Mouse (Mus musculus) forebrain, embryonic 14.5 days (tissue): ENCODE data around the gene Pgm5. TPM values are rescaled to one million over a fixed set of nuclear protein-coding genes. Genes with fewer than 3 reads are reported as not detected.

Source experiments
- ATAC-seq: fragments of 200-750 bp; cut with Nextera tagmentation; 2 replicates; pipeline ENCODE4 v1.8.0; 2017; ENCODE audit warnings: mild to moderate bottlenecking, moderate library complexity
- DNase-seq: peaks from one replicate; pipeline ENCODE4 v3.0.0-alpha.2; 2015; ENCODE audit warnings: low spot score
- H3K27ac ChIP-seq: fragments of 300-500 bp; sonication (generic); 2 replicates; pipeline ENCODE4 v1.5.1; 2014; ENCODE audit warnings: low read depth, mild to moderate bottlenecking, control low read depth, low read length, moderate library complexity
- H3K27me3 ChIP-seq: fragments of 300-500 bp; sonication (generic); replicated peaks from 2 replicates; pipeline ENCODE4 v1.6.1; 2014; ENCODE audit warnings: low read length, control low read depth, mixed read lengths; ENCODE audit not compliant: control insufficient read depth, insufficient read depth
- H3K36me3 ChIP-seq: fragments of 300-500 bp; sonication (generic); 2 replicates; pipeline ENCODE4 v1.6.1; 2014; ENCODE audit warnings: low read length, control low read depth; ENCODE audit not compliant: control insufficient read depth, insufficient read depth
- H3K4me1 ChIP-seq: fragments of 300-500 bp; sonication (generic); 2 replicates; pipeline ENCODE4 v1.6.1; 2014; ENCODE audit warnings: antibody characterized with exemption, low read length, control low read depth; ENCODE audit not compliant: control insufficient read depth, insufficient read depth
- H3K4me2 ChIP-seq: fragments of 300-500 bp; sonication (generic); 2 replicates; pipeline ENCODE4 v1.6.1; 2014; ENCODE audit warnings: mild to moderate bottlenecking, control low read depth, low read length
- H3K4me3 ChIP-seq: fragments of 300-500 bp; sonication (generic); 2 replicates; pipeline ENCODE4 v1.5.1; 2014; ENCODE audit warnings: low read depth, low read length, control low read depth
- H3K9ac ChIP-seq: fragments of 300-500 bp; sonication (generic); 2 replicates; pipeline ENCODE4 v1.6.1; 2014; ENCODE audit warnings: mild to moderate bottlenecking, low read length, control low read depth, moderate library complexity
- H3K9me3 ChIP-seq: fragments of 300-500 bp; sonication (generic); replicated peaks from 2 replicates; pipeline ENCODE4 v1.6.1; 2016; ENCODE audit warnings: low read length, control low read depth, mixed read lengths; ENCODE audit not compliant: control insufficient read depth
- WGBS: fragments of 180-500 bp; shearing (Covaris S2); extraction: QIAGEN DNeasy Blood & Tissue Kit; methylation state at CpG from one replicate; pipeline ENCODE4 v1.1.7; 2014; 5-methylcytosine and 5-hydroxymethylcytosine counted together
- polyA plus RNA-seq: library from polyadenylated mRNA; unstranded; fragments of >200 nt; fragmentation: Nextera tagmentation; extraction: Ambion mirVana; gene quantifications from 2 replicates; pipeline ENCODE4 v1.2.1, GENCODE M21; 2014

Pgm5 gene
- polyA plus RNA-seq, 1 experiment from 2014 or later: 0.25 TPM

DNA sequence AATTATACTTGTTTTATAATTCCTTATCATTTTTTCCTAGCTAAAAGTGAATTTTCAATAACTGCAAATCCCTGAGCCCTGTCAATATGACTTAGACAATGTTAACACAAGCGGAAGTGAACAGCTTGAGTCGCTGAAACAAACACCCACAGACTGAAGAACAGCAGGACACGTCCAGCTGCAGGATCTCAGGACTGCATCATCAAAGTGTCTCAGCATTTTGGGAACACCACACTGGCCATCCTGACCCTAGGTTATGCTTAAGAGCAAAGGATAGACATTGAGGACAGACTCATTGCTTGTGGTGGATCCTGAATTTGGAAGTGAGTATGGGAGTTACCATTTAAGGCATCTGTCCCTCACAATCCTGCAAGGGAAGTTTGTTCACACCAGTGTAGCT lies 162.5 kb downstream of the Pgm5 start:
- no peak overlapping the region for H3K4me2 ChIP-seq
- ATAC-seq (no peak), DNase-seq (no peak)
- H3K9me3 ChIP-seq: no peaks in the 10 kb centered on the region
- H3K4me1 ChIP-seq: no peaks in the 10 kb centered on the region
- no peak overlapping the region for H3K27ac ChIP-seq
- 88% methylated on average over 3 of the region's 3 CpGs for WGBS
- H3K27me3 ChIP-seq: no peaks in the 10 kb centered on the region
- H3K4me3 ChIP-seq: no peak overlapping the region
- H3K9ac ChIP-seq: no peak overlapping the region
- H3K36me3 ChIP-seq: no peaks in the 10 kb centered on the region

GRCm38 (mm10) chr19:24698651-24699050 lies 163.0 kb downstream of the Pgm5 start:
- WGBS: 81% methylated on average over 5 of the region's 5 CpGs
- H3K4me2 ChIP-seq: no peak overlapping the region
- H3K9ac ChIP-seq: no peak overlapping the region
- no peaks in the 10 kb centered on the region for H3K9me3 ChIP-seq
- no peaks in the 10 kb centered on the region for H3K27me3 ChIP-seq
- no peak overlapping the region for H3K27ac ChIP-seq
- DNase-seq: no peak
- H3K4me1 ChIP-seq: no peaks in the 10 kb centered on the region
- no peak for ATAC-seq
- no peak overlapping the region for H3K4me3 ChIP-seq
- H3K36me3 ChIP-seq: no peaks in the 10 kb centered on the region

GRCm38 (mm10) chr19:24697946-24698345 lies 163.7 kb downstream of the Pgm5 start:
- 17% methylated on average over 1 of the region's 1 CpGs for WGBS
- no peaks in the 10 kb centered on the region for H3K36me3 ChIP-seq
- no peak overlapping the region for H3K4me2 ChIP-seq
- H3K27ac ChIP-seq: no peak overlapping the region
- no peak overlapping the region for H3K4me3 ChIP-seq
- no peaks in the 10 kb centered on the region for H3K4me1 ChIP-seq
- no peaks in the 10 kb centered on the region for H3K9me3 ChIP-seq
- no peak overlapping the region for H3K9ac ChIP-seq
- no peaks in the 10 kb centered on the region for H3K27me3 ChIP-seq
- ATAC-seq (no peak), DNase-seq (no peak)

GRCm38 (mm10) chr19:24692691-24693090 lies 169.0 kb downstream of the Pgm5 start:
- WGBS: 87% methylated on average over 2 of the region's 2 CpGs
- Histone ChIP-seq H3K27ac (no peak overlapping the region), H3K9me3 (no peaks in the 10 kb centered on the region), H3K9ac (no peak overlapping the region), H3K27me3 (no peaks in the 10 kb centered on the region), H3K36me3 (no peaks in the 10 kb centered on the region), H3K4me2 (no peak overlapping the region), H3K4me3 (no peak overlapping the region), H3K4me1 (no peaks in the 10 kb centered on the region)
- DNase-seq (no peak), ATAC-seq (no peak)

- Histone ChIP-seq H3K27me3 (no peaks in the 10 kb centered on the region), H3K4me3 (no peak overlapping the region), H3K9me3 (no peaks in the 10 kb centered on the region), H3K4me1 (no peaks in the 10 kb centered on the region), H3K9ac (no peak overlapping the region), H3K27ac (no peak overlapping the region), H3K4me2 (no peak overlapping the region), H3K36me3 (no peaks in the 10 kb centered on the region)
- DNase-seq (no peak), ATAC-seq (no peak)
- WGBS: 97% methylated on average over 4 of the region's 4 CpGs
These were observed 172.1 kb downstream of the Pgm5 start for GRCm38 (mm10) chr19:24689531-24689930.

- Histone ChIP-seq H3K4me1 (no peaks in the 10 kb centered on the region), H3K9ac (no peak overlapping the region), H3K27ac (no peak overlapping the region), H3K9me3 (no peaks in the 10 kb centered on the region), H3K27me3 (no peaks in the 10 kb centered on the region), H3K4me3 (no peak overlapping the region), H3K4me2 (no peak overlapping the region), H3K36me3 (no peaks in the 10 kb centered on the region)
- ATAC-seq: no peak
- DNase-seq: no peak
- 87% methylated on average over 6 of the region's 6 CpGs for WGBS
These were observed 173.3 kb downstream of the Pgm5 start for GRCm38 (mm10) chr19:24688327-24688726.

DNA sequence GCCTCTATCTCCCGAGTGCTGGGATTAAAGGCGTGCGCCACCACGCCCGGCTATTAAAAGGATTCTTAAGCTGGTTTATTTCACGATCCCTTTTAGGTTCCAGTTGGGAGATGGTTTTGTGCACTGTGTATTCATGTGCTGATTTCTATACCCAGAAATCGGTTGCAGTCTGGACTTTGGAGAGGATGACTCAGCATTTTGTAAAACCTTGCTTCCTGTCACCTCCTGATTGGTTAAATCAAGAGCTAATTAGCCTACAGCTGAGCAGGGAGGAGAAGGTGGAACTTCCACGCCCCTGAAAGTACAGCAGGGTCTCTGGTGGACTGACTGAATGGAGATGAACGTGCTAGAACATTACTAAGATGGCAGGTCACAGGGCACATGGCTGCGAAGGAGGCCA lies 175.2 kb downstream of the Pgm5 start:
- Histone ChIP-seq H3K27ac (no peak overlapping the region), H3K4me3 (no peak overlapping the region), H3K9me3 (no peaks in the 10 kb centered on the region), H3K4me2 (no peak overlapping the region), H3K9ac (no peak overlapping the region), H3K36me3 (no peaks in the 10 kb centered on the region), H3K27me3 (no peaks in the 10 kb centered on the region), H3K4me1 (no peaks in the 10 kb centered on the region)
- WGBS: 84% methylated on average over 10 of the region's 10 CpGs
- no peak for DNase-seq
- no peak for ATAC-seq

GRCm38 (mm10) chr19:24683016-24683720 lies 178.5 kb downstream of the Pgm5 start:
- H3K27ac ChIP-seq: no peak overlapping the region
- DNase-seq (no peak), ATAC-seq (no peak)
- H3K27me3 ChIP-seq: no peaks in the 10 kb centered on the region
- H3K4me3 ChIP-seq: no peak overlapping the region
- H3K4me2 ChIP-seq: no peak overlapping the region
- H3K4me1 ChIP-seq: no peaks in the 10 kb centered on the region
- H3K9me3 ChIP-seq: no peaks in the 10 kb centered on the region
- H3K9ac ChIP-seq: no peak overlapping the region
- 80% methylated on average over 12 of the region's 12 CpGs for WGBS
- H3K36me3 ChIP-seq: no peaks in the 10 kb centered on the region

DNA sequence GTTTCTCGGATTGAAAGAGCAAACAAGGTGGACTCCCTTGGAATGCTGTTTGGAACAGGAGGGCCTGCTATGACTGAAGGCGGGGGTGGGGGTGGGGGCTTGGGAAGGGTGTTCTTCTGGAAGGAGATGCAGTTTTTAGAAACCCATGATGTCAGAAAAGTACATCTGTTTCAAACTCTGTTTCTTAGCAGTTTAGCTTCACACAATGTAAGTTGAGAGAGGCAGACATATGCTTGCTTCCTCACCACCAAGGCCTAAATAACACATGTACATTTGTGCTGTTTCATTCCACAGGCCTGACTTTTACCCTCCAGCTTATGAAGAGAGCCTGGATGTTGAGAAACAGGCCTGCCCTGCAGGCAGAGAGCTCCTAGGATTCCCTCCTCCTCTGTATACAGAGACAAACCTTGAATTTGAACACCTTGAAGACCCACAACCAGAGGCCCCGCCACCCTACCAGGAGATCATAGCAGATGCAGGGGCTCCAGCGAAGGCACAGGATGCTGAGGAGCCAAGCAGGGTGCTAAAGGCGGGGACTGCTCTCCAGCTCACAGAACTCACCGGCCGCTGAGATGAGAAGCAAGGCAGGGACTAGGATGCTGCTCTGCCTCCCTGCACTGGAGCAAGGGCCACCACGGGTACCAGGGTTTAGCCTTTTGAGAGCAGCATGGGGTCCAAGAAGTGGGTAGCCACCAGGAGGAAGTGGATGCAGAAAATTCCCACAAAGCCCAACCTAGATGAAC lies 184.2 kb downstream of the Pgm5 start:
- H3K36me3 ChIP-seq: no peaks in the 10 kb centered on the region
- no peak overlapping the region for H3K9ac ChIP-seq
- no peaks in the 10 kb centered on the region for H3K27me3 ChIP-seq
- H3K27ac ChIP-seq: no peak overlapping the region
- no peak overlapping the region for H3K4me2 ChIP-seq
- no peak overlapping the region for H3K4me3 ChIP-seq
- no peaks in the 10 kb centered on the region for H3K4me1 ChIP-seq
- DNase-seq (no peak), ATAC-seq (no peak)
- 78% methylated on average over 8 of the region's 8 CpGs for WGBS
- H3K9me3 ChIP-seq: no peaks in the 10 kb centered on the region
